In the genomic region with DNA sequence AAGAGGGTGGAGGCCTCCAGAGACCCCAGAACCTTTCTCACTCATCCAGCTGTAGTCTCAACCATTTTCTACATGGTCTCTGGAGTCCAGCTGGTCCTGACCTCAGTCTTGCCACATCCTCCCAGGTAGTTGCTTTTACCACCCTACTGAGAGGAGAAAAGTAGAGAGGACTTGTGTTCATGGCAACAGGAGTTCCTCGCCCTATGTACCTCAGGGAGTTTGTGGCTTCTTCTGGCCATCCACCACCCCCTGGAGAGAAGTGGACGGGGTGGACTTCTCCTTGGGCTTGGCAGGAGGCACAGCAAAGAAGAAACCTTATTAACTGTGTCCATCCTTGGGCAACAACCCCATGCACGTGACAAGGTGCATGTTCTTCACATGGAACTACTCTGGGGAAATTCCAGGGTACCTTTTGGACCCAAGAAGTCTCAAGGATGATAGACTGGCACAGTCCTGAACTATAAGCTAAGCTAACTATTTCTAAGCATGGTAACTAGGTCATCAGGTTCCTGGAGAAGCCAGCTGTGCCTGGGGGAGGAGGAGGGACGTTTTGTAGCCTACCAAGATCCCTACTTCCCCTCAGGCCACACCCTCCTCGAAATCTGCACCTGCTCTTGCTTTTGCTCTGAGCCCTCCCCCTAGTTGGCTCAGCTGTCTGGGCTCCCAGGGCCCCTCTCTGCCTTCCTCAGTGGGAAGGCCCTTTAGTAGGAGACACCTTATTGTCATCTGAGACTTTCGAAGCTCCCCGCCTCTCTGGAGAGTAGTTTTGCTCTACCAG, we compare ENCODE assay signal across 8 mouse cellular contexts. TPM values are rescaled to one million over a fixed set of nuclear protein-coding genes. Genes with fewer than 3 reads are reported as not detected.
DNase-seq lines count a peak whose midpoint lies in the region; ATAC-seq lines count a peak whose summit lies in the region.

No protein-coding gene starts in this region.

- H3K4me3 ChIP-seq in hindbrain, embryonic 10.5 days, result no peak overlapping the region
- H3K4me3 ChIP-seq in hindbrain, embryonic 14.5 days (replicated peaks; ENCODE audit: low read length), result no peak overlapping the region
- no peak overlapping the region for H3K4me3 ChIP-seq in stomach, embryonic 14.5 days (ENCODE audit: low read depth, low read length)

- no peak overlapping the region for H3K4me2 ChIP-seq in hindbrain, embryonic 14.5 days (replicated peaks)
- no peak overlapping the region for H3K4me2 ChIP-seq in stomach, embryonic 14.5 days (replicated peaks; ENCODE audit: low read depth, low read length)

- 71% methylated on average over 7 of the region's 7 CpGs for WGBS in hindbrain, embryonic 10.5 days
- WGBS in hindbrain, embryonic 14.5 days, result 71% methylated on average over 7 of the region's 7 CpGs
- 63% methylated on average over 7 of the region's 7 CpGs for WGBS in stomach, embryonic 14.5 days

- no peaks in the 10 kb centered on the region for H3K27me3 ChIP-seq in hindbrain, embryonic 10.5 days (ENCODE audit: insufficient read depth, poor library complexity, severe bottlenecking)
- H3K27me3 ChIP-seq in hindbrain, embryonic 14.5 days (ENCODE audit: control insufficient read depth, insufficient read depth, low read length), result no peaks in the 10 kb centered on the region
- no peaks in the 10 kb centered on the region for H3K27me3 ChIP-seq in stomach, embryonic 14.5 days (ENCODE audit: control insufficient read depth, insufficient read depth, low read length)

- peaks cover 73% of the 10 kb centered on the region for H3K4me1 ChIP-seq in hindbrain, embryonic 10.5 days (replicated peaks)
- H3K4me1 ChIP-seq in hindbrain, embryonic 14.5 days (replicated peaks; ENCODE audit: control insufficient read depth, insufficient read depth, low read length), result peaks cover 32% of the 10 kb centered on the region
- H3K4me1 ChIP-seq in stomach, embryonic 14.5 days (ENCODE audit: control insufficient read depth, insufficient read depth, low read length), result peaks cover 44% of the 10 kb centered on the region

- H3K27ac ChIP-seq in hindbrain, embryonic 10.5 days, result 0 out of 2 replicates have a peak overlapping the region, but pooled peaks have one; percentile 37
- no peak overlapping the region for H3K27ac ChIP-seq in hindbrain, embryonic 14.5 days
- peak overlapping the region; percentile 53; the same call in 1 of the 2 replicates for H3K27ac ChIP-seq in stomach, embryonic 14.5 days (ENCODE audit: low read length)

- peaks cover 43% of the 10 kb centered on the region for H3K36me3 ChIP-seq in hindbrain, embryonic 10.5 days
- peaks cover 5% of the 10 kb centered on the region; the same call in 1 of the 2 replicates for H3K36me3 ChIP-seq in hindbrain, embryonic 14.5 days (replicated peaks; ENCODE audit: control insufficient read depth, insufficient read depth)
- 0 out of 2 replicates have a peak, but pooled peaks cover 3% of the 10 kb centered on the region for H3K36me3 ChIP-seq in stomach, embryonic 14.5 days (ENCODE audit: control insufficient read depth, insufficient read depth, low read length)

- H3K9me3 ChIP-seq in hindbrain, embryonic 10.5 days, result no peaks in the 10 kb centered on the region
- no peaks in the 10 kb centered on the region for H3K9me3 ChIP-seq in hindbrain, embryonic 14.5 days (ENCODE audit: control insufficient read depth, low read length)
- no peaks in the 10 kb centered on the region for H3K9me3 ChIP-seq in stomach, embryonic 14.5 days (ENCODE audit: control insufficient read depth, low read depth, low read length)

- H3K9ac ChIP-seq in hindbrain, embryonic 14.5 days, result no peak overlapping the region
- H3K9ac ChIP-seq in stomach, embryonic 14.5 days (replicated peaks; ENCODE audit: low read depth, low read length), result no peak overlapping the region

- no peak for ATAC-seq in hindbrain, embryonic 14.5 days (ENCODE audit: low FRiP score)
- peak; percentile 41 for ATAC-seq in activated CD4-positive, CD25-positive, alpha-beta regulatory T cell, adult 4 months
- ATAC-seq in stomach, embryonic 14.5 days (ENCODE audit: insufficient number of reproducible peaks, insufficient read depth, low FRiP score, low read depth), result 0 out of 2 replicates have a peak, but pooled peaks have one; percentile 34
- no peak for ATAC-seq in frontal cortex, adult (ENCODE audit: low TSS enrichment)

- no peak for DNase-seq in hindbrain, embryonic 10.5 days (ENCODE audit: low spot score)
- no peak for DNase-seq in hindbrain, embryonic 14.5 days (ENCODE audit: low spot score)
- peak; percentile 95 for DNase-seq in kidney, adult 9 months
- no peak for DNase-seq in left cerebral cortex, adult 9 months (ENCODE audit: low spot score in 2 of 2)
- no peak for DNase-seq in layer of hippocampus, adult 9-11 months

RNA-seq across cellular contexts. Expression of gene Bcl2l1, which starts 15.5 kb away (rescaled TPM):
- polyA plus RNA-seq in hindbrain, embryonic 10.5 days (2016; fragmentation: Nextera tagmentation; extraction: Ambion mirVana), result 110 and 128 TPM in 2 replicates
- polyA plus RNA-seq in hindbrain, embryonic 14.5 days (2014; fragmentation: Nextera tagmentation; extraction: Ambion mirVana), result 155 and 165 TPM in 2 replicates
- 10 to 100 TPM; 52.4 to 59.9 TPM for polyA plus RNA-seq in activated CD4-positive, CD25-positive, alpha-beta regulatory T cell, adult 4 months (2017; shearing (Covaris generic))
- polyA plus RNA-seq in stomach, embryonic 14.5 days (2014; fragmentation: Nextera tagmentation; extraction: Ambion mirVana), result 79.4 and 82.4 TPM in 2 replicates

RNA-seq across cellular contexts. Expression of gene Tpx2, which starts 31.7 kb away (rescaled TPM):
- polyA plus RNA-seq in hindbrain, embryonic 10.5 days (2016; fragmentation: Nextera tagmentation; extraction: Ambion mirVana), result 106 and 137 TPM in 2 replicates
- 17.2 and 20.1 TPM in 2 replicates for polyA plus RNA-seq in hindbrain, embryonic 14.5 days (2014; fragmentation: Nextera tagmentation; extraction: Ambion mirVana)
- polyA plus RNA-seq in activated CD4-positive, CD25-positive, alpha-beta regulatory T cell, adult 4 months (2017; shearing (Covaris generic)), result 10 to 100 TPM; 21.3 to 23.3 TPM
- polyA plus RNA-seq in stomach, embryonic 14.5 days (2014; fragmentation: Nextera tagmentation; extraction: Ambion mirVana), result 91.7 and 95.3 TPM in 2 replicates

Comparison
In these comparisons a context has a peak if more than half of its experiments do, and no peak if none do; other contexts are left out.
1. ATAC-seq: peak in activated CD4-positive, CD25-positive, alpha-beta regulatory T cell, adult 4 months (single experiment) and stomach, embryonic 14.5 days (single experiment); none in hindbrain, embryonic 14.5 days (single experiment) and frontal cortex, adult (single experiment).